Mouse (Mus musculus) ES-Bruce4 (cell line): Measurements from ENCODE around the gene Lmod2.

Experiments
- CTCF ChIP-seq: IDR thresholded peaks from one replicate; pipeline ENCODE4 v1.8.1; 2011; ENCODE audit warnings: low read depth, low read length
- EP300 ChIP-seq: IDR thresholded peaks from 2 replicates; pipeline ENCODE4 v1.6.1; 2011; ENCODE audit warnings: low read depth, low read length; ENCODE audit not compliant: insufficient read depth
- POLR2A ChIP-seq: IDR thresholded peaks from one replicate; pipeline ENCODE4 v1.8.1; 2011; ENCODE audit warnings: low read length; ENCODE audit not compliant: insufficient read depth

- TF ChIP-seq CTCF (no peak), EP300 (no peak), POLR2A (no peak)
Measured at GRCm38 (mm10) chr6:24606512-24606911, 8.9 kb downstream of the Lmod2 start.
